Mouse (Mus musculus): ENCODE results near the gene Sema4g.
A peak's percentile ranks its signal among the peaks of the same experiment; 100 is the strongest.

Sema4g gene

DNA sequence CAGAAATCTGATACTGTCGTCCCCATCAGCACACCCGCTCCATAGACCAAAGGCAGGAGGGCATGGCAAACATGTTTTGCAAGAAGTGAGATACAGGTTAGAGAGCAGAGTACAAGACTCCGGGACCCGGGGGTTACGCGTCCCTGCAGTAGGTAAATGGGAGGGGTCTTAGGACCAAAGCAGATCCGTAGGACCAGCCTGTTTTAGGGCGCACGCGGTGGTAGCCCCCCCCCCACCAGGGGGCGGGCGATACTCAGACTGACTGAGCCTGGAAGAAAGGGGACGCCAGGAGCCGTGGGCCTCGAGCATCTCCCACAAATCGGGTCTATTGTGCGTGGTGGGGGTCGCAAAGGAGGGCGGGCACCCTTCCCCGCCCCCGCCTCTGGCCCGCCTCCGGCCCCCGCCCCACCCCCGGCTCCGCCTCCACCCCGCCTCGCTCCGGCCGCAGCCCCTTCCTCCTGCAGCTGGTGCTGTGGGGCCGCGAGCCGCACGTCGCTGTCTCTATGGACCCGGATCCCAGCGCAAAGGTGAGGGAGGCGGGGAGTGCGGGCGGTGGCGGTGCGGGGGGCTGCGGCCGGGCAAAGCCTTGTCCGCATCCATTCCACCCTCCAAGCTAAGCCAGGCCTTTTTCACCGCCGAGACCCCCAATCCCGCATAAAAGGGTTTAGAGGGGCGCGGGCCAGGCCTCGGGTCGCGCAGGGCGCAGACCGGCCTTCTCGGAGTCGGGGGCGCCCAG lies at the start of gene Sema4g:
Gene Sema4g (plus strand): TSS at position 271 of the 736 bp plus-strand sequence.
- DNase-seq (ENCODE audit: low read depth, low spot score) = peak; percentile 56

DNA sequence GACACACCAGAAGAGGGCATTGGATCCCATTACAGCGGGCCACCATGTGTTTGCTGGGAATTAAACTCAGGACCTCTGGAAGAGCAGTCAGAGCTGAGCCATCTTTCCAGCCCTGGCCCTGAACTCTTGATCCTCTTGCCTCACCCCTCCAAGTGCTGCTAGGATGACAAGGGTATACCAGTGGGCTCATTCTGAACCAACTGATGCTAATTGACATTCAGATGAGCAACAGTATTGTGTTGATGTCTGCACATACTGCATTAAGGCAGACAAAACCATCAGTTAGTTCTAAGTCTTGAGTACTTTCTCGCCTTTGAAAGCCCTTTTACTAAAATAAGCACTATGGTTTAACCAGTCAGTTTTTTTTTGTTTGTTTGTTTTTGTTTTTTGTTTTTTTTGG lies 29.3 kb upstream of the Sema4g start:
- DNase-seq (ENCODE audit: low read depth, low spot score) = peak; percentile 40

DNA sequence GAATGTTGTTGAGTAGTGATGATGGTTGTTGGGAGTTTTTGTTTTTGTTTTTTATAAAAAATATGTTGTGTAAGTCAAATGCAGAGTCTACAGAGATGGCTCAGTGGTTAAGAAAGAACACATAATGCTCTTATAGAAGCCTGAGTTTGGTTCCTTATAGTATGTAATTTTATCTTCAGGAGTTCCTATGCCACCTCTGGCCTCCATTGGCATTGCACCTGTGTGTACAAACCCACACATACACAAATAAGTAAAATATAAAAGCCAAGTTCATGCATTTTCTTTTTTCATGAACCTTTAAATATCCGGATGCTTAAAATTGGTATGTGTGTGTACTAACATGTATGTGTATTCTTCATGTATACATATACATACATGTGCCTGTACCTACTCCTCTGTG lies 22.9 kb upstream of the Sema4g start:
- no peak for DNase-seq (ENCODE audit: low read depth, low spot score)

DNA sequence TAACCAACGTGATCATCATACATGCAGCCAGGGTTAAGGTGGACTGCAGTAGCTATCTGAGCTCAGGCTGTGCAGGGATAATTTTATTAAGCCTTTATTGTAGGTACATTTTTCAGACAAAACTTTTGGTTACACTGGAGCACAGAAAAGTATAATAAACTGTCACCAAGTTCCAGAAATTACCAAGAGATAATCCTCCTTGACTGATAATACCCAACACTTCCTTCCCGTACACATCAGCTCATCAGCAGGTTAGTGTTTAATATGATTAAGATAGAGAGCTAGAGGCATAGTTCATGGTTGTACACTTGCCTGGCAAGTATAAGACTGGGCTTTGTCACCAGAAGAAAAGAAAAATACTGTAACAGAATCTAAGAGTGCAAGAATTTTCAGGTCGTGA lies 20.6 kb upstream of the Sema4g start:
- DNase-seq (ENCODE audit: low read depth, low spot score) = no peak

DNA sequence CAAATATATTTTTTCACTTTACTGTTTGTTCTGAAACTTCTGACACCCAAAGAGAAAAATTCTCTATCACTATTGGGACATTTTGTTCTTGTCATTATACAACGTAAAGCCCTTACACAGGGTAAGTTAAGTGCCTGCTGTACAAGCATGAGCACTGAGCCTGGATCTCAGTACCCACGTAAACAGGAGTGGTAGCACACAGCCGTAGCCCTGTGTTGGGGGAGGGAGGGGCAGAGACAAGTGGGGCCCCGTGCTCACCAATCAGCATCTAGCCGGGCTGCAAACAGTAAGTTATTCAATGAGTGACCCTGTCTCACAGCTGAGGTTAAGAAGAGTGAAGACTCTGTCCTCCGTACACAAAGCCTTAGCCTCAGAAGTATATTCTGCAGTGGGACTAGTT lies 12.3 kb upstream of the Sema4g start:
- no peak for DNase-seq (ENCODE audit: low read depth, low spot score)

DNA sequence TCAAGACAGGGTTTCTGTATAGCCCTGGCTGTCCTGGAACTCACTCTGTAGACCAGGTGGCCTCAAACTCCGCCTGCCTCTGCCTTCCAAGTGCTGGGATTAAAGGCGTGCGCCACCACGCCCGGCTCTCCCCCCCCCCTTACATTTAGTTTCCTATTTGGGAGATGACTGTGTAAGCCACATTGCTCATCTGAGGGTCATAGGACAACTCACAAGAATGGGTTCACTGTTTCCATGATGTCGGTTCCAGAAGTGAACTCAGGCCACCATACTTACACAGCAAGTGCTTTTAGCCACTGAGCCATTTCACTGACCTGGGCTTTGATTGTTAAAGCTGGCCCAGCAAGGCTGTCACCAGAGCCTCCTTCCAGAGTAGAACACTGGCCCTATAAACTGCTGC lies 11.8 kb upstream of the Sema4g start:
- DNase-seq (ENCODE audit: low read depth, low spot score) = no peak

DNA sequence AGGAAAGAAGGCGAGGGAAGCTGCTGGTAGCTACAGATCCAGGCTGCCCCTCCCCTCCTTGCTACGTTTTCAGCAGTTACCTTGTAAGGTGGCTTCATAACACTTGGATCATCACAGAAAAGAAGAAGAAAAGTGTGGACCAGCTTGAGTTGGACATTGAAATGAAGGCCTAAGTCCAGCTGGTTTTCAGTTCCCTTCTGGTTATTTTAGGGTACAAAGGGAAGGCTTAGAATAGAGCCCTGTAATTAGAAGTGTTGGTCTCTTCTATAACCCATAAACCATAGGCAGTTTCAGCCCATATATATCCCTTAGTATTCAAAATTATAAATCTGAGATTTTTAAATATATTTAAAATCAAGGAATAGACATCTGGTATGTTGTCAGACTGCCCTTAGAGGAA lies 8.1 kb upstream of the Sema4g start:
- DNase-seq (ENCODE audit: low read depth, low spot score) = no peak

DNA sequence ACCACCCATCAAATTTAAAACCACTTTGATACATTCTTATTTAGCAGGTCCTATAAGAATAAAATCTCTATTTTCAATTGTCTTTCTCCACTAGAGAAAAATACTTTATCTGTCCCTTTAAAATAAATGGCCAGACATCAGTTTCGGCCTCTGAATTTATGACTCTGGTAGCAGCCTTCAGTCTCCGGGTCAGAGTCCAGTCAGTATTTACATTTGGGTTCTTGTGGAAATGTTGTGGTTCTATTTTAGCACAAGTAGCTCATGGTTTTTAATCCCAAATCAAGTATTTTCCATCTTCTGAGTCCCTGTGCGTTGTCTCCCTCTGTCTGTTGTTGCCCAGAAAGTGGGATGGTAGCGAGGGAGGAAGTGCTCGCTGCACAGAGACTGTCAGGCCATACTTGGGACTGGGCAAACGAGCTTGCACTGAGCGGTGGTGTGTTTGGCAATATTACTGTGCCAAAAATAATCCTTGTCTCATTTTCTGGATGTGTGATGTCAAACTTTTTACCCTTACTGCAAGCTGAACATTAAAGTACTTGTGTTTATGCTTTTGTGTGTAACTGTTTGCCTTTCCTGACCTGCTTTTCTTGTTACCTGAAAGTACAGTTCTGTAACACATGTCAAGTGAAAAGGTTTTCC lies 6.3 kb upstream of the Sema4g start:
- no peak for DNase-seq (ENCODE audit: low read depth, low spot score)

DNA sequence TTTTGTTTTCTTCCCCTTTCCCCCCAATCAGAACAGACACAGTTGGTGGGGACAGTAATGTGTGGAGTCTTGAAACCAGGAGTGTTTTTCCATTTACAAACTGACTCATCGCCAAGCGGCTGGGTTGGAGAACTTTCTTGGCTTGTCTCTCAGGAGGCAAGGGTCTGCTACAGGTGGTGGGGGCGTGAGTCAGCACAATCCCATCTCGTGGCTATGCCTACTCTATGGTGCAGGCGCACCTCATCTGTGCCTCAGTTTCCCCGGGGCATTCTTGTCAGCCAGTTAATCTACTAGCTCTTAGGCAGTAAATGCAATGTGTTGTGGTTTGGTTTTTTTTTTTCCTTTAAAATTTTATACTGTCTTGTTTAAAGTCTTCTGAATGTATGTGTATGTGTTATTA lies 5.5 kb upstream of the Sema4g start:
- DNase-seq (ENCODE audit: low read depth, low spot score) = no peak

DNA sequence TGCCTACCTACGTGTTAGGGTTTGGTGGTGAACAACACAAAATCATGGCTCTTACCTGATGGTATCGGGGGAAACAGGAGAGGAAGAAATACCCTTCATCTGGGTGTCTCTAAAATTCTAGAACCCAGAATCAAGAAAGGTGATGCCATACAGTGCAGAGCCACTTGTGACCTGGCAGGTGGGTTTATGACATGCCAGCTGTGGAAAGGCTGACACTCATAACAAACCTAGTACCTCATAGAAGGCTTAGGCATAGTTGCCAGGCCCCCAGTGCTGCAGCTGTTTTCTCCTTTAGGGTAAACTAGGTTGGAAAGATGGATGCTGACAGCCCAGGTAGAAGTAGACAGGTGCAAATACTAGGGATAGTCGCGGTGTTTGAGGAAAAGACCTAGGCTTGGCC lies 4.5 kb upstream of the Sema4g start:
- no peak for DNase-seq (ENCODE audit: low read depth, low spot score)

DNA sequence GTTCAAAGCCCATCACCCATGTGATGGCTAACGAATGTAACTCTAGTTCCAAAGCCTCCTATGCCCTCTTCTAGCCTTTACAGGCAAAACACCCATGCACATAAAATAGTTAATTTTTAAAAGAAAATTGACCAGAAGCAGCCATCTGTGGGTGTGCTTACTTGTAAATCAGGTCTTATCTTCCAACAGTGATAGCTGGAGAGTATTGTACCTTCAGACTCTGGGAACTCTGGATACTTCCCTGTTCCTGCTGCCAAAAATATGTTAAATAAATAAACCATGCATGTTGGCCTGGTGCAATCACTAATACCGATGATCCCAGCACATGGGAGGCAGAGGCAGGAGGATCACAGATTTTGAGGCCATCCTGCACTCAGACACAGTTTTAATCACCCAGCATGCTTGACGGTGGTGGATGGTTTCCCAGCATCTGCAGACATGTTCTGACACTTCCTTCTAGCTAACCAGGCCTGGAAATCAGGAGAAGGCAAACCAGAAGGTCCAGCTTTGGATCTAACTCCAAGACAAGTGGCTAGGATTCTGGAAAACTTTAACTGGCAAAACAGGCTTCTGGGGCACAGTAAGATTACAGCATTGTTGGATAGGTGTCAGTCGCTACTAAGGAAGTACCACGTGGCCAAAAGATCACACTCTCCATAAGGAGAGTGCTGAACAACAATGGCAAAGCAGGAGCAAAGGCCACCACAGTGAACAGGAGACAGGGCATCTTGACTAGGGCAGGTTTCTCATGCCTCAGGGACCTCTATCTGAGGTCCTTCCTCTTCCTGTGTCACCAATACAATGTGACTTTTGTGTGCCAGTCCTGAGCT lies 3.5 kb upstream of the Sema4g start:
- no peak for DNase-seq (ENCODE audit: low read depth, low spot score)

DNA sequence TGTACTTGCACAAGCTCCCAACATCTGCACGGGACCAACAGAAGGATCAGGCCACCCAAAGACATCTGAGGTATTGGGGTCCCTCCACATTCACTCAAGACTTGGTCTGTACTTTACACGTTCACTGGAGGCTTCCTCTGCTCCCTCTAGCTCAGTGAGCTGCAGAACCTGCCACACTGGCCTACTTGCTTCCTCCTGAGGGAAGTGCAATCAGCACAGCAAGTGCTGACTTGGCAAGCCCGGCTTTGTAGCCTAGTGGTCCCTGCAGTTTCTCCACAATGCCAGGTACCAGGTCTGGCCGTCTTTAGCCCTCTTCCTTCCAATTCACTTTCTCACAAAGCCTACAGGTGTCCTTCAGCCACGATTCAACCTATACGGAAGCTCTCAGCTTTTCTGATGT lies 1.9 kb upstream of the Sema4g start:
- DNase-seq (ENCODE audit: low read depth, low spot score) = no peak

DNA sequence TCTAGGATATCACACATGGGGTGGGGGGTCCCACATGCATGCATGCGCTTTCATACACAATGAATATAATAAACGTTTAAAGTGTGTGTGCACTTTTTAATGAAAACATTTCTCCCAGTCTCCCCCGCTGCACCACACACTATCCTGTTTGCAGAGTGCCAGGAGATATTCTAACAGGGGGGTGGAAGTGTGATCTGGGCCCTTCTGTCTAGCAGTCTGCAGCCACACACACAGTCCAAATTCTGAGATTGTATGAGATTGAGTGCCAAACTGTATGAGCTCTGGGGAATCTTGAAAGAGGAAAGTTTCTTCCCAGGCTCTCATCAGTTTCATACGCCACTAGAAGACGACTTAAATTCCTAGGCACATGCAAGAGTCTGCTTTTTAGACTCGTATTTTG lies 1.1 kb upstream of the Sema4g start:
- no peak for DNase-seq (ENCODE audit: low read depth, low spot score)

DNA sequence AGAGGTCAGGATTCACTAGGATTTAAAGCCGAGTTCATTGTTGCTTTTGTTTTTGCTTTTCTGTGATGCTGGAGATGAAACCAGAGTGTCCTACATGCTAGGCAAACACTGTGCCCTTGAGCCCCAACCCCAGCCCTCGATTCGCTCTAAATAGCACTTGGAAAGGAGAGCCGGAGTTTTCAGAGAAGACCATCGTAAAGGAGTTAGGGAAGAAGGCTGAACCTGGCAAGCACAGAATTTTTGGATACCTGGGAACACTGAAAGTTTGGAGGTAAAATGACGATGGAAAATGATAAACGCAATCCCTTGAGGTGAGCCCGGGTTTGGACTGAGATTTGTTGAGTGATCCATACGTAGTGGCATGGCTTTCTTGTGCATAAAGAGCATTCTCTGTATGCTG lies 580 bp upstream of the Sema4g start:
- no peak for DNase-seq (ENCODE audit: low read depth, low spot score)

DNA sequence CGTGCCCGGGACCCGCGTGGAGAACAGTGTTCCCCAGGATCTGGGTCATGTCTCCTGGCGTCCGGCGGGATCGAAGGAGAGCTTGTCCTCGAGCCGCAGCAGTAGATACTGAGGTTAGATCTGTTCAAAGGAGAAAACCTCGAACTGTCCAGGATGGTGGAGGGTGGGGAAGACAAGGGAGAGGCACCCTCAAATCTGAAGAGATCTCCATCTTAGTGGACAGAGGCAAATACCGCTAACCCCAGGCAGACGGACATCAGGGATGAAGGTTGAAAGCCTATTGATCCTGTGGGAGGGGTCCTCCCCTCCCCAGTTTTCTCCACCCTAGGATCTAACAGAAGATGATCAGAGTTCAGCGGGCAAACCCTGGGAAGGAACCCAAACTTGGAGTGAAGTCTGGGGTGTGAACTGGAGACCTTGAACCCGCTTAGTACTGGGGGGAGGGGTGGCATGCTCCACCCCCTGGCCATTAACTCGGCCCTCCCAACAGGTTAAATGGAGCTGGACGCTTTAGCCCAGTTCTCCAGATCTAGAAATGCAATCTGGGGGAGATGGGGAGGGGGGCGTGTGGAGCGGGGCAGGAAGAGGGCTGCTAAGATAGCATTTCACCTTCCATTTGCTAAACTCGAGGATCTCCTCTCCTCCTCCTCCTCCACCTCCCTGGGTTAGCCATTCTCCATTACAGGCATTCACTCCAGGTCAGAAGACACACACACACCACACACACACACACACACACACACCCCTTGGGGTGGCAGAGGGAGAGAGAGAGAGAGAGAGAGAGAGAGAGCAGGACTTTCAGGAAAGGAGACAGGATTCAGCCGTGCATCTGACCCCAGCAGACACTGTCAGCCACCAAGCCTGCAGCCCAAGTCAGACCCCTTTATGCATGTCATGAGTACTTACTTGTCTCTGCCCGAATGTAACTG lies 930 bp downstream of the Sema4g start:
- DNase-seq (ENCODE audit: low read depth, low spot score) = no peak

DNA sequence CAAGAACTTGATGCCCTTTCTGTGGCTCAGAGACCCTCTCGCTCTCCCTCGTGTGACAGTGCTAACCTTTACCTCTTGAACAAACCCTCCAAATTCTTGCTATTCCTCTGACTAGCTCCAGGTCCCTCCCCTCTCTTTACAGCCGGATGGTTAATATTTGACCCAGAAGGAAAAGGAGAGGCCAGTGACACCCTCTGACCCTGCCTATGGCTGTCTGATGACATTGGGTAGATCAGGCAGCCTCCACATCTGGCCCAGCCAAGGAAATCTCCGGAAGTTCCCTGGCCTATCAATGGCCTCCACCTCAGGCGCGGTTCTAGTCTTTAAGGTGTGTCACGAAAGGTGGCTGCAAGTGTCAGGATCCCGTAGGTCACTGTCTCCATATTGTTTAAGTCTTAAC lies 2.1 kb downstream of the Sema4g start:
- DNase-seq (ENCODE audit: low read depth, low spot score) = peak; percentile 25

DNA sequence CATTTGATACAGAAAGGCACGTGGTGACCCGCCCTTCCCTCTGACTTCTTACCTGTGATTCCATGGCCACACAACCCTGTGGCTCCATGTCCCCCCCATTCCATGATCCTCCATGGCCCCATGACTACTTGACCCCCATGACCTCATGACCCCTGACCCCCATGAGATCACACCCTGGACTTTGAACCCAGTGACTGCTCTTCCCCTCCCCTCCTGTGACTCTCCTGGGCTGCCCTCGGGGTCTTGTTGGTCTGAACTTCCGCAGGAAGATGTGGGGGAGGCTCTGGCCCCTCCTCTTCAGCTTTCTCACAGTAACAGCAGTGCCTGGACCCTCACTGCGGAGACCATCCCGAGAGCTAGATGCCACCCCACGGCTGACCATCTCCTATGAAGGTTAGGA lies 3.3 kb downstream of the Sema4g start:
- peak; percentile 25 for DNase-seq (ENCODE audit: low read depth, low spot score)

DNA sequence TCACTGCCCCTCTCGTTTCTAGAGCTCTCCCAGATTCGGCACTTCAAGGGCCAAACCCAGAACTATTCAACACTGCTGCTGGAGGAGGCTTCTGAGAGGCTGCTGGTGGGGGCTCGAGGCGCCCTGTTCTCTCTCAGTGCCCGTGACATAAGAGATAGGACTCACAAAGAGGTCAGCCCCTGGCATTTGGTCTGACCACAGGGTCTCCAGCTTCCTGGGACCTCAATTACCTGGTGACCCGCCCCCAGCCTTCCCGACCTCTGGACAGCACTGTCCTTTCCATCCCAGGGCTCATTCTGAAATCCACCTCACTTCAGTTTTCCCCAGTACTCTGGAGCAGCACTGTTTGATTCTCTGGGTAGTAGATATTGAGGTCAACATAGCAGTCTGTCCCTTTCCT lies 3.8 kb downstream of the Sema4g start:
- DNase-seq (ENCODE audit: low read depth, low spot score) = no peak

DNA sequence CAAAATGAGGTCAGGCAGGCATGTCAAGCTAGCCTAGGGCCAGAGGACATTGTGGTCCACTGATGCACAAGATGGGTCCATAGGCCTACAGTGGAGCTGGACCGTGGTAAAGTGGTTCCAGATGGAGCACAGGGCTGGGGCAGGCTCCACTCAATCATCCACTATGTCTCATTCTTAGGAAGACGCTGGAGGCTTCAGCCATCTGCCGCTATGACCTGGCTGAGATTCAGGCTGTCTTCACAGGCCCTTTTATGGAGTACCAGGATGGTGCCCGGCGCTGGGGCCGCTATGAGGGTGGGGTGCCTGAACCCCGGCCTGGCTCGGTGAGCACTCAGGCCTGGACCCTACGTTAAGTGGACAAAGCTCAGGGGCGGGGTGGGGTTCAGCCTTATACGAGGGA lies 8.9 kb downstream of the Sema4g start:
- no peak for DNase-seq (ENCODE audit: low read depth, low spot score)

DNA sequence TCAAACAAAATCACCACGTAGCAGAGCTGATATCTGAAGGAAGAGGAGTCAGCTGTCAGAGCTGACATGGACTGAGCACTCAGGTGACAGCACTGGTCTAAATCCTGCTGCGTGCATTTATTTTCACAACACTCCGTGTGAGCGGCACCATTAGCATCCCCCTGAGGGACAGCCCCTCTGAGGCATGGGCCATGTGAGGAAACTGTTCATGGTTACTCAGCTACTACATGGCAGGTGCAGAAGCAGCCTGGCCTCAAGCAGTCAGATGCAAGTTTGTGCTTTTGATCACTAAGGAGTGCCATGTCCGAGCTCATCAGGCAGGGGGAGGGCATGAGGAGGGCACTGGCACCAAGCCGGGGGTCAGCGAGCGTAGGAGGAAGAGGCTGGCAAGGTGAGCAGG lies 10.7 kb downstream of the Sema4g start:
- DNase-seq (ENCODE audit: low read depth, low spot score) = no peak

DNA sequence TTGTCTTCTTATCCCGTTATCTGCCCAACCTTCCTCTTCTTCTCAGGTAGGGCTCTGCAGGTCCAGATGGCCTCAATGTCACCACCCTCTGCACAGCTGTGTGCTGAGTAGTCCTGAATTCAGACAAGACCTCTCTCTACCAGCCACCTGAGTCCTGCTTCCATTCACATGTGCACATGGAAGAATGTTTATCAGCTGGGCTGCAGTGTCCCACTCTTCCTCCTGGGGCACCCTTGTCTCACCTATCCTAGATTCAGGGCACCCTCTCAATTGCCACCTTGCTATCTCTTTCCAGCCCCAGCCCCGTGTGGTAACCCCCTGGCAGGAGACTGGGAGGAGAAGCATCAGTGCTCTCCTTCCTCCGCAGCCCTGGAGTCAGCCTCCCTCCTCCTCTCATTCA lies 13.4 kb downstream of the Sema4g start:
- no peak for DNase-seq (ENCODE audit: low read depth, low spot score)

Measured in ZHBTc4 (cell line).